In genomic region chr14:9832290-9832689, GRCm38 (mm10) we compare ENCODE assay signal across 14 mouse cellular contexts.
"Had no signal": no experiment of that assay in that cellular context is flagged by ENCODE, and none has a peak within 500 bp of the region (broad histone marks: within the 10 kb centered on the region; RNA-seq: fewer than 3 reads in every experiment).

No protein-coding gene starts in this region.

- ATAC-seq: liver, postnatal 0 days; lung, postnatal 0 days; midbrain, embryonic 16.5 days had no signal

- DNase-seq: liver, postnatal 0 days; lung, adult 2 months; lung, postnatal 14 days; lung, postnatal 36 days; midbrain, embryonic 14.5 days; right cerebral cortex, adult 18-20 months; right cerebral cortex, postnatal 25 days; right cerebral cortex, postnatal 4 days; spleen, adult 18-20 months; thymus, adult 18-20 months; thymus, postnatal 14 days; thymus, postnatal 36 days had no signal
